Mouse (Mus musculus) heart, postnatal 4 days (tissue): ENCODE data around the gene Fxyd2. TPM values are rescaled to one million over a fixed set of nuclear protein-coding genes. Genes with fewer than 3 reads are reported as not detected.

Source experiments
- DNase-seq: peaks from one replicate; pipeline ENCODE4 v3.0.0; 2021
- total RNA-seq, 2 experiments: library from RNA; stranded (reverse); gene quantifications; 2 replicates each; pipeline ENCODE4 v1.2.3; 2021

Gene Fxyd2
- total RNA-seq, 2 experiments from 2014 or later: 0.61 TPM; not detected in 1

- DNase-seq: no peak
Observed at GRCm38 (mm10) chr9:45429951-45430697, 30.7 kb downstream of the Fxyd2 start.

GRCm38 (mm10) chr9:45430698-45430959, 31.2 kb downstream of the Fxyd2 start:
- DNase-seq: no peak

- no peak for DNase-seq
Observed at GRCm38 (mm10) chr9:45431150-45431549, 31.7 kb downstream of the Fxyd2 start.

GRCm38 (mm10) chr9:45432639-45433038, 33.2 kb downstream of the Fxyd2 start:
- DNase-seq: no peak

GRCm38 (mm10) chr9:45433119-45433518, 33.6 kb downstream of the Fxyd2 start:
- no peak for DNase-seq

GRCm38 (mm10) chr9:45434171-45434570, 34.7 kb downstream of the Fxyd2 start:
- DNase-seq: no peak

- no peak for DNase-seq
Observed at GRCm38 (mm10) chr9:45439025-45439424, 39.6 kb downstream of the Fxyd2 start.

- no peak for DNase-seq
Observed at GRCm38 (mm10) chr9:45440083-45440784, 40.8 kb downstream of the Fxyd2 start.

GRCm38 (mm10) chr9:45444251-45444798, 44.9 kb downstream of the Fxyd2 start:
- DNase-seq: no peak

- DNase-seq: no peak
Observed at GRCm38 (mm10) chr9:45449658-45450057, 50.2 kb downstream of the Fxyd2 start.

- DNase-seq: no peak
Observed at GRCm38 (mm10) chr9:45451346-45451745, 51.9 kb downstream of the Fxyd2 start.

- no peak for DNase-seq
Observed at GRCm38 (mm10) chr9:45454032-45454431, 54.6 kb downstream of the Fxyd2 start.

GRCm38 (mm10) chr9:45454889-45455610, 55.6 kb downstream of the Fxyd2 start:
- DNase-seq: no peak

- no peak for DNase-seq
Observed at GRCm38 (mm10) chr9:45457200-45457599, 57.7 kb downstream of the Fxyd2 start.

- no peak for DNase-seq
Observed at GRCm38 (mm10) chr9:45458363-45458762, 58.9 kb downstream of the Fxyd2 start.

Other genes with a start within 250 kb of the Fxyd2 start
- not detected for gene BC049352, start 217.7 kb upstream of the Fxyd2 start, total RNA-seq
- not detected for gene Tmprss4, start 195.6 kb upstream of the Fxyd2 start, total RNA-seq
- gene Il10ra, start 130.5 kb upstream of the Fxyd2 start, total RNA-seq: 1 to 10 TPM; 1.0 to 1.2 TPM
- gene Tmprss13, start 80.6 kb upstream of the Fxyd2 start, total RNA-seq: under 1 TPM; 0.24 to 0.50 TPM
- 10 to 100 TPM; 28.5 to 29.6 TPM for gene Fxyd6, start 29.5 kb upstream of the Fxyd2 start, total RNA-seq
- not detected for gene Dscaml1, start 27.0 kb downstream of the Fxyd2 start, total RNA-seq